Mouse (Mus musculus) bone marrow, adult 2 months (tissue): ENCODE results near the gene Hkdc1. TPM values are rescaled to one million over a fixed set of nuclear protein-coding genes. Genes with fewer than 3 reads are reported as not detected.

Experiments
- H3K27ac ChIP-seq: fragments of 200-500 bp; 2 replicates; pipeline ENCODE4 v1.5.1; 2012; ENCODE audit warnings: low read depth, mild to moderate bottlenecking, control low read depth, inconsistent platforms, low read length; ENCODE audit not compliant: control insufficient read depth, poor library complexity, insufficient read depth
- H3K4me1 ChIP-seq: fragments of 200-500 bp; 2 replicates; pipeline ENCODE4 v1.6.1; 2011; ENCODE audit warnings: low read length; ENCODE audit not compliant: control insufficient read depth, insufficient read depth
- H3K4me3 ChIP-seq: fragments of 200-500 bp; replicated peaks from 2 replicates; pipeline ENCODE3; 2011; ENCODE audit warnings: mild to moderate bottlenecking, low read depth, low read length, control low read depth; ENCODE audit not compliant: control insufficient read depth
- CTCF ChIP-seq: fragments of 200-500 bp; IDR thresholded peaks from 2 replicates; pipeline ENCODE4 v1.5.1; 2011; ENCODE audit warnings: low read length, control low read depth; ENCODE audit not compliant: control insufficient read depth, insufficient read depth
- POLR2A ChIP-seq: fragments of 200-500 bp; IDR thresholded peaks from 2 replicates; pipeline ENCODE4 v1.6.1; 2011; ENCODE audit warnings: low read depth, mild to moderate bottlenecking, control low read depth, low read length, borderline replicate concordance; ENCODE audit not compliant: control insufficient read depth
- WGBS: fragments of 180-500 bp; shearing (Covaris S2); methylation state at CpG from one replicate; pipeline ENCODE4 v1.1.7; 2018; 5-methylcytosine and 5-hydroxymethylcytosine counted together
- polyA plus RNA-seq: library from polyadenylated mRNA; stranded (reverse); fragments of >200 nt; gene quantifications from 2 replicates; pipeline ENCODE4 v1.2.4, GENCODE M21; 2011; ENCODE audit warnings: low replicate concordance; ENCODE audit not compliant: missing spikeins, insufficient read depth, insufficient read length

The Hkdc1 gene
- polyA plus RNA-seq, 1 experiment, result not detected

GRCm38 (mm10) chr10:62425081-62425871 lies 3.0 kb upstream of the Hkdc1 start:
- Histone ChIP-seq H3K4me3 (no peak overlapping the region), H3K4me1 (no peaks in the 10 kb centered on the region), H3K27ac (no peak overlapping the region)
- TF ChIP-seq CTCF (no peak), POLR2A (no peak)
- WGBS, result 67% methylated on average over 9 of the region's 9 CpGs

DNA sequence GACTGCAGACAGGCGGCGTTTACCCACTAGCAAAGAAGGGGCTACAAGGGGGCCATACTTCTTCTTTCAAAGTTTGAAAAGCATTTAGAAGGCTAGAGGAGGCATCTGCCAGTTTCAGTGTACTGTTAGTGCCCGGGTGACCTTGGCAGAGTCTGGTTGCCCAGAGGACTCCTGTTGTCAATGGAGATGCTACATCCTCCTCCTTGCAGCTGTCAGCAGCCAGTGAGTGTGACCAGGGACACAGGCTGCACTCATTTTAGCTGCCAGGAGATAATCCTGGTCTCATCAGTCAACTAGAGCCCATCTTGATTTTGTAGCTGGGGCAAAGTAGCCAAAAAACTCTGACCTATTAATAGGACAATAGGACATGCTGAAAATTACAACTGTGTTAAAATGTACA lies 1.2 kb downstream of the Hkdc1 start:
- WGBS, result 87% methylated on average over 3 of the region's 3 CpGs
- Histone ChIP-seq H3K4me3 (no peak overlapping the region), H3K27ac (no peak overlapping the region), H3K4me1 (no peaks in the 10 kb centered on the region)
- no peak for TF ChIP-seq POLR2A
- TF ChIP-seq CTCF, result no peak

- Histone ChIP-seq H3K27ac (no peak overlapping the region), H3K4me1 (no peaks in the 10 kb centered on the region), H3K4me3 (no peak overlapping the region)
- WGBS, result 44% methylated on average over 6 of the region's 6 CpGs
- no peak for TF ChIP-seq POLR2A
- TF ChIP-seq CTCF, result no peak
These were observed 1.9 kb downstream of the Hkdc1 start for GRCm38 (mm10) chr10:62420399-62420798.

DNA sequence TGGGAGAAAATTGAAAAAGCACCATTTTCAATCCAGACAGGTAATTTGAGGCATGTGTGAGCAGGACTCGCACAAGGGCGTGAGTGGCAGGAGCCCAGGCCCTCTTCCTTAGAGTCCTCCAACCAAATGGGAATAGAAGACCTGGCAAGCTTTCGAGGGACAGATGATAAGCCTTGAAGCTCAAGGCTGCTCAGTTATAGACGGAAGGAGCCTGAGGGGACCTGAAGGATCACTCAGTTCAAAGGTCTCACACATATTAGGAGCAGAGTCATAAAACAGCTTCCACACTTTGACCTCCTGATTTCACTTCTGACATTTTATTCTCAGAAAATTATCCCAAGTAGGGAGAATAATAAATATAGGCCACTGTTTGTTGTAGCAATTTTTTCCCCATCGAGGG lies 2.9 kb downstream of the Hkdc1 start:
- no peak overlapping the region for H3K27ac ChIP-seq
- TF ChIP-seq POLR2A, result no peak
- TF ChIP-seq CTCF, result no peak
- no peak overlapping the region for H3K4me3 ChIP-seq
- WGBS, result 82% methylated on average over 5 of the region's 5 CpGs
- H3K4me1 ChIP-seq, result no peaks in the 10 kb centered on the region

DNA sequence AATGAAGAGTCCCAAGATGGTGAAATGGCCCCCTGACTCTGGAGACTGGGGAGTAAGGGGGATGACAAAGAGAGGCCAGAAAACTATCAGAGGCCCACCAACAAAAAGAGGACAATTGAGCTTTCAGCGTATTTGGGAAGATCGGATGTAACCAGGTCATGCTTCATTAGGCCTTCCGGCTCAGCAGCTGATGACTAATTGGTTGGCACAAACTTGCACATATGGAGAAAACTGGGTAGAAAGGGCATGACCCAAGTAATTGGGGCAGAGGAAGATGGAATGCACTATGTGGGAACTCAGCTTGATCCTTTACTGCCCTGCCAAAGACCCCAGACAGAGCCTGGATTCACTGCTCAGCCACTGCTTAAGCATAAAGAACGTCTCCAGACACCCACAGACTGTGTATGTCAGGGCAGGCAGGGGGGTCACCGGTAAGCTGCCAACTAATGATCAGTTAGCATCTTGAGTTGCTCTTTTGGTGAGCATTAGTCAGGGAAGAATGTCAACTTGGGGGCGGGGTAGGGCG lies 3.4 kb downstream of the Hkdc1 start:
- 87% methylated on average over 7 of the region's 7 CpGs for WGBS
- no peaks in the 10 kb centered on the region for H3K4me1 ChIP-seq
- TF ChIP-seq CTCF, result no peak
- TF ChIP-seq POLR2A, result no peak
- H3K4me3 ChIP-seq, result no peak overlapping the region
- H3K27ac ChIP-seq, result no peak overlapping the region

DNA sequence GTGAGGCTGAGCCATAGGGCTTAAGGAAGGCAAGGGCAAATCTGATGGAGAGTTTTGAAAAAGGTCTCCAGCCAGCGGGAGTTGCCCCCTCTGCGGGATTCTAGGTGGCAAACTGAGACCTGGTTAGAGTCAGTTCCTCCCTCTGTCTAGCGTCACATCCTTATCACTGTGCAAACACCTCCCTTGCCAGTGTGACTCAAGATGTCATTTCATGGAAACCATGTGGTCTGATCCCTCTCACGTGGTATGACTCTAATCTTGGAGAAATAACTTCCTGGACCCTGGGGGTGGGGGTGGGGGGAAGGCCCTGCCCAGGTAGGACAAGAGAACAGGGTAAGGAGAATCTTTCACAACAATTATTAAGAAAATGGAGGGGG lies 8.7 kb downstream of the Hkdc1 start:
- H3K4me3 ChIP-seq, result no peak overlapping the region
- H3K27ac ChIP-seq, result no peak overlapping the region
- H3K4me1 ChIP-seq, result no peaks in the 10 kb centered on the region
- 40% methylated on average over 4 of the region's 4 CpGs for WGBS
- TF ChIP-seq CTCF, result no peak
- TF ChIP-seq POLR2A, result no peak

- 39% methylated on average over 8 of the region's 8 CpGs for WGBS
- H3K27ac ChIP-seq, result no peak overlapping the region
- TF ChIP-seq POLR2A, result no peak
- TF ChIP-seq CTCF, result no peak
- H3K4me1 ChIP-seq, result no peaks in the 10 kb centered on the region
- H3K4me3 ChIP-seq, result no peak overlapping the region
These were observed 9.2 kb downstream of the Hkdc1 start for GRCm38 (mm10) chr10:62412906-62413605.
